Mouse (Mus musculus) ovary, adult 18-20 months (tissue): ENCODE measurements around the gene Pparg.

Experiments used
- DNase-seq: peaks from one replicate; pipeline ENCODE4 v3.0.0; 2022; ENCODE audit warnings: low spot score, mixed read lengths

Pparg gene

DNA sequence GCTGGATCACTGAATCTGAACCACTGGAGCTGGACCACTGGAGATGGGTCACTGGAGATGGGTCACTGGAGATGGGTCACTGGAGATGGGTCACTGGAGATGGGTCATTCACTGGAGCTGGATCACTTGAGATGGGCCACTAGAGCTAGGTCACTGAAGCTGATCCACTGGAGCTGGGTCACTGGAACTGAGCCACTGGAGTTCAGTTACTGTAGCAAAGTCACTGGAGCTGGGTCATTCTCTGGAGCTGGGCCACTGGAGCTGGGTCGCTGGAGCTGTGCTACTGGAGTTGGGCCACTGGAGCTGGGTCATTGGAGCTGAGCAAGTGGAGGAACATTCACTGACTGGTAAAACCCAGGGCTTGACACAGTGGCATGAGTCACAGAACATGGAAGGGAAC lies 145.7 kb downstream of the Pparg start:
- no peak for DNase-seq

DNA sequence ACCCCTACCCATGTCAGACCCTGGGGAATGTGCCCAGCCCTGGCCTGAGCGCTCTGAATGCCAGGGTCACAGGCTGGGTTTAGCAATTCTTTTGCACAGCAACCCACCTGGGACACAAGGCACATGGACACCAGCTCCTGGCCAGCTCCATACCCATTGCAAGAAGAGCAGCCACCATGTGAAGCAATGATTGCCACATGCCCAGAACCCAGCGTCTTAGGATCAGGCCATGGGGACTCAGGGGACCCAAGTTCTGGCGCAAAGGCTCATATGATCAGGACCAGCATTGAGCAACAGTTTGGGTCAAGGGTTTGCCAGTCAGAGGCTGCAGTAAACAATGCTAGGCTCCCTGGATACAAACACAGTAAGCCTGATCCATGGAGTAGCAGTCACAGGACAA lies 150.7 kb downstream of the Pparg start:
- no peak for DNase-seq

GRCm38 (mm10) chr6:115513207-115513606 lies 152.5 kb downstream of the Pparg start:
- no peak for DNase-seq

DNA sequence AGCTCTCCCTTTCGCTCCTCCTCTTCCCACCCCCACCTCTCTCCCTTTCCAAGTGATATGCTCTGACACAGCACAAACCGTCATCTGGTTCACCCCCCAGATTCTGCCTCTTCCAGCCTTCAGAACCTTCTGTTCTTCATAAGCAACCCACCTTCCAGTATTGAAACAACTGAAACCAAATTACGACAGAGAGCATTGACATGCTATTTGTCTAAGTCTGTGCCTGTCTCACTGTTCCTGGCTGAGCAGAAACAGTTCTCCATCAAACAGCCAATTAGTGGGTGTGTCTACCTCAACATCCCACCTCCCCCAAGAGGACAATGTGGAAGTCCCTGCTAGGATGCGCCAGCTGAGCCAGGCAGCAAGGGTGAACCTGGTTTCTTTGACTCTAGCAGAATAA lies 157.2 kb downstream of the Pparg start:
- DNase-seq, result no peak

DNA sequence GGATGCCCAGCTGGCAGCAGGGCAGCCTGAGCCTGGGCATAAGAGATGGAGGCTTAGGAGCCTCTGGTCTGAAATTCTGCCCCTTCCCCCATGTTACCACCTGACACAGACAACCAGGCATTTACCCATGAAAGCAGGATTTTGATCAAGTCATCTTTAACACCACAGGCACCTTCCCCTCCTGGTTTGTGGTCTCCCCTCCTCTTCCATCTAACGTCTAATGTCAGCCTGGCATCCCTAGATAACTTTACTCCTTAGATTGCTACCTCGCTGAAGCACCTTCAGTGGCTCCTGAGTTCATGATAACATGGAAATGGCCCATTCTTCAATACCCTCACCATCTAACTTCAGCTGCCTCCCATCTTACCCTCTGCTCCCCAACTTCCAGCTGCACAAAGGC lies 157.6 kb downstream of the Pparg start:
- DNase-seq, result no peak

GRCm38 (mm10) chr6:115519275-115519699 lies 158.5 kb downstream of the Pparg start:
- no peak for DNase-seq

- no peak for DNase-seq
Measured at GRCm38 (mm10) chr6:115521923-115522322, 161.2 kb downstream of the Pparg start.

DNA sequence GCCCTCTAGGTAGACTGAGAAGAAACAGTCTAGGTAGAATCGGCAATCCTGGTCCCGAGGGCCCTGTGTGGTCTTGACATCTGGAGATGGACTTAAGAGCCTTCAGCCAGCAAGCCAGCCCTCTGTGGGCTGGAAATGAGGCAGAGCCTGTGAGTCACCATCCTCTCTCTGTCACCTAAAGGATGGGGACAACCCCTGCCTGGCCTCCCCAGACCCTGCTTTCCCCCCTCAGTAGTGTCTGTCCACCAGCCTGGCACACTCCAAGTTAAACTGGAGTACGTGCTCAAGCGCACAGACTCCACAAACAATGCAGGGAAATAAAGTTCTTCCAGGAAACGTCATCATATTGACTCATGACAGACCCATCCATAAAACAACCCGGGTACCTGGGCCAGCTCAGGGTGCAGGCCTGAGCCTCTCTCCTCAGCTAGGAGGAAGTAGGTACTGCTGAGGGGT lies 162.0 kb downstream of the Pparg start:
- DNase-seq, result no peak

GRCm38 (mm10) chr6:115523201-115523600 lies 162.4 kb downstream of the Pparg start:
- DNase-seq, result peak; percentile 24

GRCm38 (mm10) chr6:115524449-115524990 lies 163.8 kb downstream of the Pparg start:
- DNase-seq, result no peak

DNA sequence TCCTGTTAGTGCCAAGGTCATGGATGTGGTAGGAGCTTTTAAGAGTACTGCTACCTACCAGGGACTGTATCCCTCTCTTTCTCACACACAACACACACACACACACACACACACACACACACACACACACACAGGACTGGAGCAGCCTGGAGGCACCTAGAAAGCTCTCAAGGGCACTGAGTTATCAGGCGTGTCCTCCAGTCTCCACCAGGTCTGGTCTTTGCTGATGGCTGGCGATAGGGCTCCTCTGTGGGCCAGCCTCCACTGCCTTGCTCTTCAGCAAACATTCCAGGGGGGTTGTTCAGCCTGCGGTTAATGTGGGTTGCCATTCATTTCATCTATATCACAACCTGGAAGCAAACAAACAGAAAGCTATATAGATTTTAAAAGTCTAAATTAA lies 166.7 kb downstream of the Pparg start:
- DNase-seq, result no peak

GRCm38 (mm10) chr6:115528372-115528771 lies 167.6 kb downstream of the Pparg start:
- no peak for DNase-seq

- DNase-seq, result no peak
Measured at GRCm38 (mm10) chr6:115534617-115535016, 173.9 kb downstream of the Pparg start.

DNA sequence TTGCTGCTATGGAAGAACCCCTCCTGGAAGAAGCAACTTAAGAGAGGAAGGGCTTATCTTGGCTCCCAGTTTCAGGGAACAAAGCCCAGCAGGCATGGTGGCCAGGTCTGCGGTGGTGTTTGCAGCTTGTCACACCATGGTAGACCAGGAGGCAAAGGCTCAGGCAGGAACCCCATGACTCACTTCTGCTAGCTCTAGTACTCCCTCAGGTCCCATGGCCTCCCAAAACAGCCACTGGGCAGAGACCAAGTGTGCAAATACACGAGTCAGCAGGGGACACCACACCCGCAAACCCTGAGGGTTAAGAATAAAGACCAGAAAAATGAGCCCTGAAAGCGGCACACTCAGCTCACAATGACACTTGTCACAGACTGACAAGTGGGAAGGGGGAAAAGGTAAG lies 175.4 kb downstream of the Pparg start:
- DNase-seq, result no peak

DNA sequence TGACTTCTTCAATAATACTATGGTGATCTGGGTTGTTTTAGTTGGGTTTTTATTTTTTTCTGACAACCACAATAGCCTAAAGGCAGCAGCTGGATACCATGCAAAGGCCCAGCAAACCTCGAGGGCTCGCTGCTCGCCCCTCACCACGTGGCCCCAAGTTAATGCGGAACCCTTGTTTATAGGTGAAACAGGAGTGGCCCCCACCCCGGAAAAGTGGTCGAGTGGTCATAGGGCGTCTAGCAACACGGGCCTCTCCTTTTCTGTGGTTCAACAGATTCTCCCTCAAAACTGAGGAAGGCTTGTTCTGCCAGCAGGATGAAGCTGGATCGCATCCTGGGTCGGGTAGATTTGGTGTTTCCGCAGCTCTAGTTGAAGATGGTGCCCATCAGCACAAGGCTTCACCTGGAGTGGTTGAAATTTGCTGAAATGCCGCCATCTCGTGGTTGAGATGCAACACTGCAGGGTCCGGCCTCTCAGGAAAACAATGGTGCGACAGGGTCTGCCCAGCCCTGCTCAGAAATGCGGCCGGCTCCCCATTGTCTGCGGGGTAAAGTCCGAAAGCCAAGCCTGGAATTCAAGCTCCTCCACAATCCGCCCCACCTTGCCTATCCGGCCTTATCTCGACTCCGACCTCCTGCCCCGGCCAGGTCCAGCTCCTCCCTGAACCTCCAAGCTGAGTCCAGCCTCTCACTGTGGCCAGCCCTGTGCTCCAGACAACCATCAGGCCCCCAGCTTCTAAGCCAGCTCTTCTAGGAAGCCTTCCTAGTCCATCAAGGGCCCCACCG lies 178.1 kb downstream of the Pparg start:
- peak; percentile 55 for DNase-seq
